In genomic region chr4:10254029-10254690, GRCm38 (mm10) we compare ENCODE assay signal across 23 mouse cellular contexts.
"Had no signal": no experiment of that assay in that cellular context is flagged by ENCODE, and none has a peak within 500 bp of the region (broad histone marks: within the 10 kb centered on the region; RNA-seq: fewer than 3 reads in every experiment).

No protein-coding gene starts in this region.

- H3K27me3 ChIP-seq: megakaryocyte, embryonic 14.5 days; midbrain, embryonic 13.5 days had no signal

- H3K27ac ChIP-seq: kidney, postnatal 0 days; layer of hippocampus, adult 2 months; liver, embryonic 14.5 days; midbrain, embryonic 10.5 days; midbrain, embryonic 13.5 days; stomach, postnatal 0 days had no signal

- H3K4me3 ChIP-seq: layer of hippocampus, adult 2 months; megakaryocyte, embryonic 14.5 days; midbrain, embryonic 10.5 days; midbrain, embryonic 13.5 days; myocyte had no signal

- H3K9me3 ChIP-seq: midbrain, embryonic 10.5 days; midbrain, embryonic 13.5 days had no signal

- H3K4me2 ChIP-seq: liver, embryonic 11.5 days; lung, embryonic 14.5 days; midbrain, embryonic 13.5 days had no signal

- ATAC-seq: liver, postnatal 0 days; lung, postnatal 0 days; midbrain, embryonic 13.5 days; midbrain, embryonic 16.5 days had no signal

- DNase-seq: kidney, adult 2 months; kidney, postnatal 25 days; layer of hippocampus, adult 9-11 months; liver, postnatal 0 days; lung, embryonic 14.5 days; lung, postnatal 36 days; right cerebral cortex, adult 18-20 months; right cerebral cortex, postnatal 14 days; right cerebral cortex, postnatal 4 days; thymus, adult 2 months; thymus, postnatal 14 days; thymus, postnatal 4 days had no signal

- H3K4me1 ChIP-seq: megakaryocyte, embryonic 14.5 days; midbrain, embryonic 10.5 days; midbrain, embryonic 13.5 days had no signal

- H3K9ac ChIP-seq: liver, embryonic 14.5 days; liver, postnatal 0 days; lung, embryonic 14.5 days; midbrain, embryonic 13.5 days had no signal

- H3K36me3 ChIP-seq: midbrain, embryonic 10.5 days; midbrain, embryonic 13.5 days had no signal
